Mouse (Mus musculus) lung, postnatal 10 days (tissue): ENCODE data around the gene Chst7.

ENCODE experiments used
- DNase-seq: peaks from one replicate; pipeline ENCODE4 v3.0.0; 2021

The Chst7 gene

GRCm38 (mm10) chrX:20059381-20059971 is at the start of gene Chst7:
Gene Chst7 (plus strand): TSS chrX:20059560.
- DNase-seq: peak; percentile 85

GRCm38 (mm10) chrX:20012211-20012610 is 47.1 kb upstream of the Chst7 start:
- no peak for DNase-seq

GRCm38 (mm10) chrX:20020942-20021341 is 38.4 kb upstream of the Chst7 start:
- peak; percentile 4 for DNase-seq

GRCm38 (mm10) chrX:20060096-20060768 is 872 bp downstream of the Chst7 start:
- peak; percentile 15 for DNase-seq

GRCm38 (mm10) chrX:20060769-20061315 is 1.5 kb downstream of the Chst7 start:
- DNase-seq: no peak

GRCm38 (mm10) chrX:20061764-20062480 is 2.6 kb downstream of the Chst7 start:
- DNase-seq: no peak

GRCm38 (mm10) chrX:20066636-20067035 is 7.3 kb downstream of the Chst7 start:
- DNase-seq: peak; percentile 16

GRCm38 (mm10) chrX:20070196-20070595 is 10.8 kb downstream of the Chst7 start:
- no peak for DNase-seq

- DNase-seq: no peak
These were observed 58.4 kb downstream of the Chst7 start for GRCm38 (mm10) chrX:20117717-20118116.

- DNase-seq: peak; percentile 2
These were observed 66.1 kb downstream of the Chst7 start for GRCm38 (mm10) chrX:20125481-20125880.

GRCm38 (mm10) chrX:20128951-20129350 is 69.6 kb downstream of the Chst7 start:
- DNase-seq: no peak

GRCm38 (mm10) chrX:20129466-20129865 is 70.1 kb downstream of the Chst7 start:
- peak; percentile 28 for DNase-seq
